Mouse (Mus musculus) neutrophil, adult 83 days (primary cell): ENCODE measurements around the gene Tas2r102. TPM values are rescaled to one million over a fixed set of nuclear protein-coding genes. Genes with fewer than 3 reads are reported as not detected.

Experiments used
- total RNA-seq, 2 experiments: library from RNA; stranded (reverse); gene quantifications; one replicate each; pipeline ENCODE4 v1.2.4; 2023

Gene Tas2r102
- total RNA-seq = not detected

GRCm38 (mm10) chr6:132761831-132762230, at the start of gene Tas2r102:
Gene Tas2r102, plus strand, starts transcription at chr6:132762131.

DNA sequence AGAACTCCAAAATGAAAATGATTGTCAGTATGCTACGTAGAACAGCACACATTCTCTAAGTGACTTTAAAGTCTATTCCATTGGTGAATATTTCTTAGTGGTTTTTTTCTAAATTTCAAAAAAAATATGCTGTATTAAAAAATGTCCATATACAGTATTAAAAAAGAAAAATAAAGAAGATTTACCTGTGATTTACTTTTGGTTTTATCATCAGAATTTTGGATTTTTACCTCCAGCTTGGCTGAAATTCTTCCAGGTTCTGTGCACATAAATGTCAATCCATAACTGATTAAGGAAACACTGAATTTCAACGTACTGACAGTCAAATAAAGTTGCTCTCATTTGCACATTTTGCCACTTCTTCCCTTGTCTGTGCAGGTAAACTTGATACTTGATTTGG, 24.0 kb upstream of the Tas2r102 start, which contains the start of gene Tas2r115:
Gene Tas2r115 (minus strand): TSS at position 101 of the 400 bp plus-strand sequence.

DNA sequence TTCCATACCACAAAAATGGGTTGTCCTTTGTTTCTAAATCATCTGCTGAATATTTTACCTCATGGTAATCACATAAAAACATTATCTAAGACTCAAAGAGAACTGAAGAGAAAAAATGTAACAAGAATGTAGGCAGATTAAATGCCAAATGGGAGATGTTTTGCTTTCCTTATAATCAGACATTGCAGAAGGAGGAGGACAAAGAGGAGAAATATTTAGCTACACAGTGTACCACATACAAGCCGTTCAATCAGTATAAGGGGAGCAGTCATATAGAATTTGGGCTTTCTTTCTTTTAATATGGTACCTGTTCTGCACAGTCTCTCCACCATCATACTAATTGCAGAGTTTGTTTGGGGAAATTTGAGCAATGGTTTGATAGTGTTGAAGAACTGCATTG, 7.5 kb upstream of the Tas2r102 start, which contains the start of gene Tas2r124:
Gene Tas2r124 (plus strand): TSS at position 301 of the 400 bp plus-strand sequence.

GRCm38 (mm10) chr6:132778062-132778461, 16.1 kb downstream of the Tas2r102 start, which contains the start of gene Tas2r136:
Gene Tas2r136, minus strand, starts transcription at chr6:132778162.

DNA sequence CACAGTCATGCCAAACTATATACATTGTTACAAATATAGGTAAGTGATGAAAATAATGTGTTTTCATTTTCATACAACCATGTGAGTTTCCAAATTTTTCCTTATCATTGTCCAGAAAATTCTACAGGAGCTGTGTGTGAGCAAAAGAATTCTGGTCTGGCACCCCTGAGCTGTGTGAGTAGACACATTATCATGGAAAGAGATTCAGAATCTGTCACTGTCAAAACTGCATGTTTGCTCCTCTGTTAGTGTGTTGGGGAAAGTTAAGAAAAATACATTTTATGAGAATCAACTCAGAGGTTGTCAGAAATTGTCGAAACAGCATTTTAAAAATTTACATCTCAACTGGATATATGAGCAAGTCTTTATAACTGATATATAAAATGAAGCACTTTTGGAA, 40.6 kb downstream of the Tas2r102 start, which contains the start of gene Tas2r117:
Gene Tas2r117 (plus strand): TSS at position 301 of the 400 bp plus-strand sequence.

Other genes with a start within 250 kb of the Tas2r102 start
- gene Prh1, start 192.3 kb upstream of the Tas2r102 start, total RNA-seq = not detected
- not detected for gene Prp2, start 166.2 kb upstream of the Tas2r102 start, total RNA-seq
- not detected for gene A630073D07Rik, start 110.6 kb upstream of the Tas2r102 start, total RNA-seq
- not detected for gene Tas2r120, start 105.2 kb upstream of the Tas2r102 start, total RNA-seq
- not detected for gene Tas2r121, start 61.1 kb upstream of the Tas2r102 start, total RNA-seq
- not detected for gene Tas2r122, start 50.2 kb upstream of the Tas2r102 start, total RNA-seq
- gene Tas2r115, start 24.1 kb upstream of the Tas2r102 start, total RNA-seq = not detected
- gene Tas2r124, start 7.4 kb upstream of the Tas2r102 start, total RNA-seq = not detected
- not detected for gene Tas2r136, start 16.0 kb downstream of the Tas2r102 start, total RNA-seq
- gene Tas2r117, start 40.7 kb downstream of the Tas2r102 start, total RNA-seq = not detected
- not detected for gene Tas2r123, start 85.0 kb downstream of the Tas2r102 start, total RNA-seq
- gene Tas2r116, start 93.3 kb downstream of the Tas2r102 start, total RNA-seq = not detected
- not detected for gene Tas2r110, start 105.9 kb downstream of the Tas2r102 start, total RNA-seq
- not detected for gene Tas2r113, start 130.9 kb downstream of the Tas2r102 start, total RNA-seq
- not detected for gene Tas2r125, start 147.5 kb downstream of the Tas2r102 start, total RNA-seq
- gene Tas2r129, start 189.0 kb downstream of the Tas2r102 start, total RNA-seq = not detected
- gene Tas2r131, start 195.8 kb downstream of the Tas2r102 start, total RNA-seq = not detected
- not detected for gene Tas2r109, start 218.8 kb downstream of the Tas2r102 start, total RNA-seq